Mouse (Mus musculus): ENCODE results near the gene Gpr155.

DNA sequence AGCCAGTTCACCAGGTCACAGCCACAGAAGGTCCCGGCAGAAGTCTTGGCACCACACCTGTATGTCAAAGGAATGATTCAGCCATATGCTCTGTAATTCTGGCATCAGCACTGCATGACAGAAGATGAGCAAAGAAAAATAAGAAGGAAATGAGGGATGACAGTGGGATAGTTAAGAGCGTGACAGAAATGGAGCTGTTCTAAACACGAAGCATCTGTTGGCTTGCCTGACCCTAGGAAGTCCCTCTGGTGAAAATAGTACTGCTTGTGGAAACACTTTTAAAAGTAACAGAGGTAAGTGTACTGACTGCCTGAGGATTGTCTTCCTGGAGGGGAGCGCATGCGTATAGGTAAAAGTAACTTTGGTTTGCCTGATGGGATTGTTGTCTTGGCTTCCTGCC lies 42.7 kb downstream of the Gpr155 start:
- no peak for TF ChIP-seq CTCF (conservative IDR thresholded peaks at IDR 0.05; ENCODE audit: insufficient read depth, insufficient read length, low read depth, low read length)
- TF ChIP-seq POLR2A (IDR thresholded peaks at IDR 0.05; ENCODE audit: low read depth, low read length), result no peak

All from kidney, adult 2 months (tissue).